In the genomic region with DNA sequence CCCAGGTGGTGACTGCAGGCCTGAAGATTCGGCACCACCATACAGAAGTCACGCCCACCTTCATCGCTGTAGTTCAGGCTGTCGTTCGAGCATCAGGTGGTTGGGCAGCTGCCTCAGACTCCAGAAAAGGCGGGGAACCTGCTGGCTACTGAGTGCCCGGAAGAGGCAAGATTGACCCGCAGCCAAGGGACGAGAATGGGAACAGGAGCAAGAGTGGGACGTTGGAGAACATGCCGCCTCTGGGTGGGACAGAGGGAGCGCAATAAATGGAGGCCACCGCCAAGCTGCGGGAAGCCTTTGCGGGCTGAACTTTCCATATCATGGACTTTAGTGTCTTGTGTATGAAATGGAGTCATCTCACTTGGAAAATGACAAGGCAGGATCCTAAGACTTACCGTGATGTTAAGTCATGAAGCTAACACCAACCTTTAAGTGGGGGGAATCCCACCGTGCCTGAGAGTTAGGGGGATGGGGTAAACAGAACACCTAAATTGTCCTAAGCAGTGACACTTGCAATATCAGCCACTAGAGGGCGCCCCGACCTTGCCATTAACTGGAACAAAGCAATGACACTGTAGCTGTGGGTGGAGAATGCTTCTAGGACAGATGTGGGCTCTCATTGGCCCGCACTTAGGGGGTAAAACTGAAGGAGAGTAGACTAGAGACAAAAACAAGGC, we compare ENCODE assay signal across 8 mouse cellular contexts. TPM values are rescaled to one million over a fixed set of nuclear protein-coding genes. Genes with fewer than 3 reads are reported as not detected.
DNase-seq lines count a peak whose midpoint lies in the region; ATAC-seq and TF ChIP-seq lines count a peak whose summit lies in the region.

No protein-coding gene starts in this region.

- DNase-seq in G1E (ENCODE audit: low spot score) = peak; percentile 75
- peak; percentile 83 to 91 for DNase-seq in cerebellum, adult 18-20 months
- DNase-seq in forebrain, postnatal 0 days = peak; percentile 93
- peak; percentile 94 for DNase-seq in heart, postnatal 4 days
- peak; percentile 82 to 92 for DNase-seq in layer of hippocampus, adult 2 months (ENCODE audit: low spot score in 2 of 2)
- peak; percentile 88 for DNase-seq in ovary, postnatal 10 days (ENCODE audit: low spot score)
- DNase-seq in thymus, postnatal 0 days (ENCODE audit: low spot score) = peak; percentile 90

- H3K4me3 ChIP-seq in G1E (ENCODE audit: low read depth, low read length) = no peak overlapping the region
- no peak overlapping the region for H3K4me3 ChIP-seq in forebrain, postnatal 0 days (ENCODE audit: low read depth, low read length)
- peak overlapping the region; percentile 30 for H3K4me3 ChIP-seq in layer of hippocampus, adult 2 months
- H3K4me3 ChIP-seq in lung, embryonic 15.5 days = no peak overlapping the region

- no peaks in the 10 kb centered on the region for H3K36me3 ChIP-seq in G1E (replicated peaks)
- H3K36me3 ChIP-seq in forebrain, postnatal 0 days (ENCODE audit: insufficient read depth) = no peaks in the 10 kb centered on the region
- H3K36me3 ChIP-seq in lung, embryonic 15.5 days = no peaks in the 10 kb centered on the region

- TF ChIP-seq CTCF in G1E (IDR thresholded peaks at IDR 0.05; ENCODE audit: low read depth, low read length) = peak; percentile 80
- TF ChIP-seq CTCF in forebrain, postnatal 0 days (IDR thresholded peaks at IDR 0.05; ENCODE audit: low read depth) = peak; percentile 97
- TF ChIP-seq CTCF in layer of hippocampus, adult 2 months (conservative IDR thresholded peaks at IDR 0.05) = peak; percentile 99

- H3K27ac ChIP-seq in forebrain, postnatal 0 days (ENCODE audit: low read depth, low read length) = no peak overlapping the region
- H3K27ac ChIP-seq in layer of hippocampus, adult 2 months = no peak overlapping the region
- H3K27ac ChIP-seq in lung, embryonic 15.5 days = no peak overlapping the region

- H3K27me3 ChIP-seq in G1E (ENCODE audit: insufficient read depth, low read length) = peaks cover 31% of the 10 kb centered on the region
- H3K27me3 ChIP-seq in forebrain, postnatal 0 days (ENCODE audit: insufficient read depth, low read length) = no peaks in the 10 kb centered on the region
- peaks cover 10% of the 10 kb centered on the region for H3K27me3 ChIP-seq in lung, embryonic 15.5 days

- no peaks in the 10 kb centered on the region for H3K9me3 ChIP-seq in G1E (replicated peaks)
- no peaks in the 10 kb centered on the region for H3K9me3 ChIP-seq in forebrain, postnatal 0 days (ENCODE audit: low read length)
- no peaks in the 10 kb centered on the region for H3K9me3 ChIP-seq in lung, embryonic 15.5 days

- WGBS in forebrain, postnatal 0 days = 27% methylated on average over 20 of the region's 20 CpGs
- 16% methylated on average over 20 of the region's 20 CpGs for WGBS in lung, embryonic 15.5 days

- 0 out of 2 replicates have a peak, but pooled peaks cover under 1% of the 10 kb centered on the region for H3K4me1 ChIP-seq in G1E (ENCODE audit: insufficient read depth, low read depth, low read length)
- H3K4me1 ChIP-seq in forebrain, postnatal 0 days (ENCODE audit: insufficient read depth) = no peaks in the 10 kb centered on the region
- H3K4me1 ChIP-seq in lung, embryonic 15.5 days = peaks cover 24% of the 10 kb centered on the region

- peak overlapping the region; percentile 11 for H3K4me2 ChIP-seq in forebrain, postnatal 0 days (ENCODE audit: low read depth)
- peak overlapping the region; percentile 32; the same call in 1 of the 2 replicates for H3K4me2 ChIP-seq in lung, embryonic 15.5 days

- H3K9ac ChIP-seq in forebrain, postnatal 0 days = no peak overlapping the region
- H3K9ac ChIP-seq in lung, embryonic 15.5 days = no peak overlapping the region

- ATAC-seq in G1E (ENCODE audit: extremely low read depth, insufficient number of reproducible peaks, low FRiP score, poor library complexity, severe bottlenecking) = peak; percentile 40; the same call in 1 of the 2 replicates
- peak; percentile 95 for ATAC-seq in forebrain, postnatal 0 days
- peak; percentile 62; the same call in 1 of the 2 replicates for ATAC-seq in lung, embryonic 15.5 days (ENCODE audit: borderline replicate concordance, extremely low read depth, low FRiP score, low TSS enrichment)

RNA-seq across cellular contexts. Expression of gene Ggt5, which starts 3.1 kb away (rescaled TPM):
- total RNA-seq in G1E (2014; fragmentation: Nextera tagmentation) = not detected in 2 replicates
- total RNA-seq in G1E (2017) = 0.22 TPM in 1 of 2 replicates, not detected in the other
- not detected in 2 replicates for polyA plus RNA-seq in G1E (2012)
- 3.2 and 4.3 TPM in 2 replicates for total RNA-seq in forebrain, postnatal 0 days (2014; rRNA removed)
- 1.5 and 2.6 TPM in 2 replicates for polyA plus RNA-seq in forebrain, postnatal 0 days (2015; fragmentation: Nextera tagmentation; extraction: Ambion mirVana)
- 1 to 10 TPM; 8.4 to 9.3 TPM for total RNA-seq in heart, postnatal 4 days (2021)
- 1 to 10 TPM; 2.3 TPM for total RNA-seq in layer of hippocampus, adult 2 months (2021)
- 1.3 and 2.9 TPM in 2 replicates for polyA plus RNA-seq in lung, embryonic 15.5 days (2015; fragmentation: Nextera tagmentation; extraction: Ambion mirVana)
- polyA plus RNA-seq in thymus, postnatal 0 days (2015; fragmentation: Nextera tagmentation; extraction: Ambion mirVana) = 11.9 and 12.0 TPM in 2 replicates

RNA-seq across cellular contexts. Expression of gene Ggt1, which starts 24.6 kb away (rescaled TPM):
- not detected in 2 replicates for total RNA-seq in G1E (2014; fragmentation: Nextera tagmentation)
- not detected in 2 replicates for total RNA-seq in G1E (2017)
- polyA plus RNA-seq in G1E (2012) = 0.12 TPM in 1 of 2 replicates, not detected in the other
- 1.0 and 3.8 TPM in 2 replicates for total RNA-seq in forebrain, postnatal 0 days (2014; rRNA removed)
- polyA plus RNA-seq in forebrain, postnatal 0 days (2015; fragmentation: Nextera tagmentation; extraction: Ambion mirVana) = 0.86 and 2.3 TPM in 2 replicates
- total RNA-seq in heart, postnatal 4 days (2021) = under 1 TPM in 1 of 2 experiments, not detected in 1; 0.38 TPM
- total RNA-seq in layer of hippocampus, adult 2 months (2021) = 1 to 10 TPM; 2.7 to 4.5 TPM
- polyA plus RNA-seq in lung, embryonic 15.5 days (2015; fragmentation: Nextera tagmentation; extraction: Ambion mirVana) = 1.2 and 2.0 TPM in 2 replicates
- 0.90 and 1.5 TPM in 2 replicates for polyA plus RNA-seq in thymus, postnatal 0 days (2015; fragmentation: Nextera tagmentation; extraction: Ambion mirVana)

RNA-seq across cellular contexts. Expression of gene Lrrc75b, which starts 25.9 kb away (rescaled TPM):
- not detected in 2 replicates for total RNA-seq in G1E (2014; fragmentation: Nextera tagmentation)
- 0.05 and 0.06 TPM in 2 replicates for total RNA-seq in G1E (2017)
- polyA plus RNA-seq in G1E (2012) = not detected in 2 replicates
- 20.0 and 24.2 TPM in 2 replicates for total RNA-seq in forebrain, postnatal 0 days (2014; rRNA removed)
- polyA plus RNA-seq in forebrain, postnatal 0 days (2015; fragmentation: Nextera tagmentation; extraction: Ambion mirVana) = 17.9 and 23.2 TPM in 2 replicates
- total RNA-seq in heart, postnatal 4 days (2021) = 1 to 10 TPM; 1.5 TPM
- total RNA-seq in layer of hippocampus, adult 2 months (2021) = 10 to 100 TPM in 1 of 2 experiments, 1 to 10 TPM in 1; 9.7 to 12.0 TPM
- 0.72 and 1.1 TPM in 2 replicates for polyA plus RNA-seq in lung, embryonic 15.5 days (2015; fragmentation: Nextera tagmentation; extraction: Ambion mirVana)
- polyA plus RNA-seq in thymus, postnatal 0 days (2015; fragmentation: Nextera tagmentation; extraction: Ambion mirVana) = 0.41 and 0.86 TPM in 2 replicates

RNA-seq across cellular contexts. Expression of gene Susd2, which starts 57.8 kb away (rescaled TPM):
- total RNA-seq in G1E (2014; fragmentation: Nextera tagmentation) (not detected in 2 replicates), G1E (2017) (0.05 and 0.06 TPM in 2 replicates)
- 0.06 and 0.10 TPM in 2 replicates for polyA plus RNA-seq in G1E (2012)
- total RNA-seq in forebrain, postnatal 0 days (2014; rRNA removed) = 2.2 and 2.6 TPM in 2 replicates
- 2.2 TPM in 2 replicates for polyA plus RNA-seq in forebrain, postnatal 0 days (2015; fragmentation: Nextera tagmentation; extraction: Ambion mirVana)
- 1 to 10 TPM; 4.7 to 4.9 TPM for total RNA-seq in heart, postnatal 4 days (2021)
- 1 to 10 TPM; 2.1 TPM for total RNA-seq in layer of hippocampus, adult 2 months (2021)
- 6.2 and 8.6 TPM in 2 replicates for polyA plus RNA-seq in lung, embryonic 15.5 days (2015; fragmentation: Nextera tagmentation; extraction: Ambion mirVana)
- polyA plus RNA-seq in thymus, postnatal 0 days (2015; fragmentation: Nextera tagmentation; extraction: Ambion mirVana) = 1.9 and 2.9 TPM in 2 replicates

Comparison
In these comparisons a context has a peak if more than half of its experiments do, and no peak if none do; other contexts are left out.
1. ATAC-seq: peak in every context shown above with its lines; median percentile 95 in forebrain, postnatal 0 days; 62 in lung, embryonic 15.5 days; 40 in G1E.